Mouse (Mus musculus) layer of hippocampus, postnatal 10 days (tissue): ENCODE data around the gene Rpgrip1l. TPM values are rescaled to one million over a fixed set of nuclear protein-coding genes. Genes with fewer than 3 reads are reported as not detected.

Experiments used
- DNase-seq, 2 experiments: peaks; one replicate each; pipeline ENCODE4 v3.0.0; 2021; ENCODE audit warnings: low spot score in 2 of 2
- total RNA-seq, 2 experiments: library from RNA; stranded (reverse); gene quantifications; 2 replicates each; pipeline ENCODE4 v1.2.3; 2021

Rpgrip1l gene
- total RNA-seq, 2 experiments from 2014 or later, result 21.3 to 28.1 TPM

DNA sequence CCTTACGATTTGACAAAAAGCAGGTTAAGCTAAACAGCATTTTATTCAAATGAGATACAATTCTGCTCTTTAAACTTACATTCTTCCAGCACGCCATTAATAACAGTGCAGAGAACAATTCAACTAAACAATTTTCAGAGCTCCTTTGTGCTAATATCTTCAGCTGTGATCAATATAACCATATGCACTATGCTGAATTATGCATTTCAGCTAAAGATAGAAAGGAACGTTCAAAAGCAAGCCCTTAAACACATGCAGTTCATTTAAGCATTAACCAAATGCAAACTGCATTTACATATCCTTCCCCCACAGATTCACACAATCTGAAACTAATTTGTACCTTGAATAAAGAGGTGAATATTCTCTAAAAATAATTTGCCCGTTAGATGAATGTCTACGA, 35.0 kb downstream of the Rpgrip1l start:
- DNase-seq, result no peak

DNA sequence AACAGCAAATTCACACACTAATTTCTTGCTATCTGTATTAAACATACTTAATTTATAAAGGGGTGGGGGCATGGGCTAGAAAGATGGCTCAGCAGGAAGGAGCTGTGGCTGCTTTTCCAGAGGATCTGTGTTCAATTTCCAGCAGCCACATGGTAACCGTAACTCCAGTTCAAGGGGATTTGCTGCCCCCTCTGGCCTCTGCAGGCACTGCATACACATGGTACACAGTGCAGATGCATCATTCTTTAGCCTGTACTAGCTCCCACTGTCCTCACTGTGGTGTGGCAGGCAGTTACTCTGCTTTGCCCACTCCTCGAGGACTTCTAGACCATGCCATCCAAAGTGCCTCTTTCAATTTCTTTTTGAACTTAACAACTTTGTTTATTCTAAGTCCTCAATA, 36.7 kb downstream of the Rpgrip1l start:
- no peak for DNase-seq

GRCm38 (mm10) chr8:91273493-91273892, 39.6 kb downstream of the Rpgrip1l start:
- no peak for DNase-seq

DNA sequence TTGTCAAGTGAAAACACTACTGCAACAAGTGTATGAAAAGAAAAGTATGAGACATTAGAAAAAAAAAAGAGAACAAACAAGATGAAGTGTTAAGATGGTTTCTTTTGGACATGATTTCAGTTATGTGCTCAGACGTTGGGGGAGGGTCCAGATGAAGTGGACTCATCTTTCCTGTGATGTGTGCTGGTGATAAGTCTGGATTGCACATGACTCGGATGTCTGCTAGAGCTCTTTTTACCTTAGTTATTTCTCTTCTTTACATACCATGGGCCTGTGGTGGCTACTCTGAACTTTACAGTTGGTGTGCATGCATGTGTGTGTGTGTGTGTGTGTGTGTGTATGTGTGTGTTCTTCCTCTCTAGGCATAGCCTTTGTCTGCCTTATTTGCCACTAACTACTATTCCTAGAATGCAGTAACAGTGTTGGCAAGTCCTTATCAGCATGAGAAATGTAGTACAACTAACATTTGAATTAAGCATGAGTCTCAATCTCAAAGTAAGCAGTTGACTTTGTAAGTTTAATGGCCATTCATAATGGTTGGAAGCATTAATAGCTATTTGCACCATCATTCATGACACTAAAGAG, 43.6 kb downstream of the Rpgrip1l start:
- no peak for DNase-seq

GRCm38 (mm10) chr8:91264564-91264963, 48.5 kb downstream of the Rpgrip1l start:
- DNase-seq, result no peak

DNA sequence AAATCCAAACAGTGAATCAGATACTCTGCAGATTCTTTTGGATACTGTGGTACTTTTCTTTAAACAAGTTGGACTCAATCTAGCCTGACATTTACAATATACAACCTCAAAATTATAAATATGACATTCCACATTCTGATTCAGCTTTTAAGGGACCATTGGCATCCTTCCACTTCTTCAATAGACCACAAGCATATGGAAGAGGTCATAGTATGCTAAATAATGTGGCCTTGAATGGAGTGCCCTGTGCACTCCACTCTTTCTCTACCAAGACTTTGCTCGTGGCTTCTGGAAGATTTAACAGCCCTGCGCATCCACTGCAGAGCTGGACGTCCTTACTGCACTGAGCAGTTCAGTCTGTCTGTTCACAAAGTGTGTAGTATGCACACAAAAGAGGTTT, 49.1 kb downstream of the Rpgrip1l start:
- no peak for DNase-seq

DNA sequence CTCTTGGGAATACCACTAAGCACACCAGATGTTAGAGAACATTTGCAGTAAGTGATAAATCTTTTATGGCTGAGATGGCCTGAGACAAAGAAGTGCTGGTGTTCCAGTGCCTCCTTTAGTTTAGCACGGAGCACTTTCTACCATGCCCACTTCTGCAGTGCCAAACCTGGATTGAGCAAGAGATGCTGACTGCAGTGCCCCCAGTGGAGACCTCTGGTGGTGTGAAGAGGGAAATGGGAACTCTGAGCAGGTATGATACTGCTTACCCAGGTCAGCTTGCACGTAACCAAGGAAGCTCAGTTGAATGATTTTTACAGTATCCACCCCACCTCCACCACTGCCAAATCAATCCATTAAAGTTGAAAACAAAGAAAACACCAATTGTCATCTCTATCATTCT, 51.5 kb downstream of the Rpgrip1l start:
- DNase-seq, result no peak

DNA sequence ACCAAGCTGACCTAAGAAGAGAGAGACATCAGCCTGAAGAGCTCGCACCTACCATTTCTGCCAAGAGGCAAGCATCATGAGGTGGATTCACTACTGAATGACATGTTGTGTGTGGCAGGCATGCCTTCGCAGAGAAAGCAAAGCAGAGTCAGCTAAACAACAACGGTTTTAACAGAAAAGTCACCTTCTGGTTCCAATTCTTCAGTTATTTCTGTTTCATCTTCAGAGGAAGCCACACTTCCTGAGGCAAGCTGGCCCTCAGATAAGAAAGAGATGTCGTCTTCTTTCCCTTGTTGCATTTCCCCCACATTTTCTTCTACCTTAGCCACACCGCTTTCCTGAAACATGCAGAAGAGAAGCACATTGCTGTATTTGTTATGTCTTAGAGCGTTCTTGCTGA, 62.1 kb downstream of the Rpgrip1l start:
- DNase-seq, result no peak

DNA sequence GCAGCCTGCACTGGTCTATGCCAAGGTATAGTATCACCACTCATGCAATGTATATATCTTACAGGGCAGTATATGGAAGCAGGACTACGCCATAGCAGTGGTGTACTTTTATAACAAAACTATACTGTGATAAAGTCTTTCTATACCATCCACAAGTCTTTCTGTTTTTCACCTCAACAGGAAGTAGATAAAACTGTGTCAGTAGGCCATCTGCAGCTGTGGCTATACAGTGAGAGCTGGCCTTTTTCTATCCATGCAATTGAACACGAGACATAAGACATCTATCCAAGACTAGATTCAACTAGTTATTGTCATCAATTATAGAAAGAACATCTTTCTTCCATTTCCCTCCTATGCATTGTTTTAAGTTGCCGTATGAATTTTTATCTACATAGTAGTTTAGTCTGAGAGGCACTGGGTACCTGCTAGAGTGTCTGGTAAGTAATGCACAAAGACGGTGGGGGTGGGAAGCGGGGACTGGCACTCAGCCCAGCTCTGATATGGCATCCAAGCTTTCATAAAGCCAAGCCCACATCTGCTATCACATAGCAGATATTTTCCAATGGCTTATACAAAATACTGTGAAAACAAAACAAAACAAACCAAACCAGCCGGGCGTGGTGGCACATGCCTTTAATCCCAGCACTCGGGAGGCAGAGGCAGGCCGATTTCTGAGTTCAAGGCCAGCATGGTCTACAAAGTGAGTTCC, 63.1 kb downstream of the Rpgrip1l start:
- DNase-seq, result no peak

GRCm38 (mm10) chr8:91245821-91246454, 67.1 kb downstream of the Rpgrip1l start:
- no peak for DNase-seq

DNA sequence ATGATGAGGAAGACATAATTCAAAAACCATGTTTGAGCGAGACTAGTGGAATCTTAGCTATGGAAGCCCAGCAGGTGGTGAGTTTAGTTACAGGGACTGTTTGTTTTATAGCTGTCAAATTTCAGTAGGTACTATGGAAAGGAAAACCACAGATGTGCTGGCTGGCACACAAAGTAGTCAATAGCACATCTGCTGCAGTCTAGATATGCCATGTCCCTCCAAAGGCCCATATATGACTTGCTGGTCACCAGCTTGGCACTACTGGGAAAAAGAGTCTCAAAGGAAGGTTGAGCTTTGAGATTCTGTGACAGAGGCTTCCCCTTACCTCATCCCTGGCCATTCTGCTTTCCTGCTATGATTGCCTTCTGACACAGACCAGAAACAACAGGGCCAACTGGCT, 70.3 kb downstream of the Rpgrip1l start:
- DNase-seq, result no peak

- DNase-seq, result no peak
Observed at GRCm38 (mm10) chr8:91241873-91242519, 71.1 kb downstream of the Rpgrip1l start.

DNA sequence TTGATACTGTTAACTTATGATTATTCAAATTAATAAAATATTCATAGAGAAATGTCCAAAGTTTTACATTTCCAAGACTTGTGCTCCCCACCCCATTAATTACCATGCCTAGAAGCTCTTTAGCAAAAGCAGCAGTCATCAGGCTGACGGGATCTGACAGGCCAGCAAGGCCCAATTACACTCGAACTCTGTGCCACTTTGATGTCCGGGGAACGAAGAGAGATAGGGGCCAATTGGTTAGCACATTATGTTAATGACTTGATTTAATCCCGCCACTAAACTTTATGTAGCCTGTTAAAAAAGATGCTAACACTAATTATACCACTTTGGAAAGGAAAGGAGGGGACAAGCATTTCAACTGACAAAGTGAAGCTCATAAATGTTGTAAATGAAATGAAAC, 71.7 kb downstream of the Rpgrip1l start:
- no peak for DNase-seq

GRCm38 (mm10) chr8:91237191-91237590, 75.9 kb downstream of the Rpgrip1l start:
- DNase-seq, result no peak

GRCm38 (mm10) chr8:91234097-91234496, 79.0 kb downstream of the Rpgrip1l start:
- DNase-seq, result no peak

DNA sequence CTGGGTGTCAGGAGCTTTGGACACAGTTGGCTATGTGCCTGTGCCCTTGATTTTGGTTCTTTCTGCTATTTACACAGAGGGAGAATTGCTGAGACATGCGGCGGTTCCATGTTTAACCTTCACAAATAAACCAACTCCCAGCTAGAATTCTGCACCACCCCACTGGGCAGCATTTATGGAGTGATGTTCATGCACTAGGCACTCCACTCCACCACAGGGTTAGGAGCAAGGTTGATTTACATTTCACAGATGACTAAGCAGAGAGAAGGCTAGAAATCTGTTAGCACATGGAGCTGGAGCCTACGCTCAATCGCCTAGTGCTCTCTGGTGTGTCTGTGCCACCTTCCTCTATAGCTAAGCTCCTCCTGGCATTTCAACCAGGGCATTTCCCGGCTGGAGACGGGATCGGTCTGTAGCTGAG, 85.6 kb downstream of the Rpgrip1l start:
- no peak for DNase-seq

GRCm38 (mm10) chr8:91224227-91224626, 88.8 kb downstream of the Rpgrip1l start:
- no peak for DNase-seq

- no peak for DNase-seq
Observed at GRCm38 (mm10) chr8:91221841-91222240, 91.2 kb downstream of the Rpgrip1l start.

- DNase-seq, result no peak
Observed at GRCm38 (mm10) chr8:91218271-91218670, 94.8 kb downstream of the Rpgrip1l start.

DNA sequence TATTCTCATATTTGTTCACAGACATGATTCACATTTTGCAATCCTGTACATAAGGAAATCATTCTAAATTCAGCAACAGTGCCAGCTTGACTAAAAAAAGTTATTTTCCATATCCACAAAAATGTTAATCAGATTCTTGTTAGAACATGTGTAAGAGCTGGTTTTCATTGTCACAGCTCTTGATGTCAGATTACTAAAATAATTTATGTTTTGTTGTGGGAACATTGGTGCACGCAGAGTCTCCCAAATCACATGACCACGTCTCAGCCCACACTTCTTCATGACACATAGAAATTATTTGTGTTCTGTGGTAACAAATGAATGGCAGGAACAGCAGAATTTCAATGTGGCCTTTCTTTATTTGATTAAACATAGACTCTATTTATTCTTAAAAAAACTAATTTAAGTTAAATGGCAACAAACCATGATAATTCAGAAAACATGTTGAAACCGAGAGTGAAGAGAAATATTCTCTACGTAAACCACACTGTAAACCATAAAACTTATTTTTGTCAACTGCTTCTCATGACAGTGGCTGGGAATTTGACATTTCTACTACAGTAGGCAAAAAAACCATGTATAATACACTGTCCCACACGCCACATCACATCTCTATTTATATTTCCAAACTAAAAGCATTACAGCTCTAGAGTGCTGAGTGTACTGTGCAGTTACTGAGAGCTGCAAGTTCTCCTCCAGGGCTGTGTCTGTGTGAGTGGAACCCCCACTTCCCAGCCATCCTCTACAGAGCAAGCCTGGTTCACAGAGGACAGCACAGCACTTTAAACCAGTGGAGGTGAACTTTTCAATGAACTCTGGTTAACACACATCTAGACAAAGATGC, 95.8 kb downstream of the Rpgrip1l start:
- DNase-seq, result no peak

DNA sequence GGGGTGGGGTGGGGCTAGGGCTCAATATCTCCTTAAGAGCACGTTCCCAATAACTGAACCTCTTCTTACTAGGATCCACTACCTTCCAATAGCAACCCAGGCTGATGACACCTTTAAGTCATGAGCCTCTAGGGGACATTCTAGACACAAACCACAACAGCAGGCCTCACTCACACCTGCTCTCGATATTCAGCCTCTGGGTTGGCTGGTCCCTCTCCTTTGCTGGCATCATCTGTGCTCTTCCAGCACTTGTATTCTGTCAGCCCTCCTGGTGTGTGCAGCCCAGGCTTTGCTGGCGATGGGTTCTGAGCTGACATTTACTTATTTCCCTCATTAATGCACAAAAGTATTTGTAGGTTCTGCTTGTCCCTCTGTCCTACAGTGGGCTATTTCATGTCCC, 98.8 kb downstream of the Rpgrip1l start:
- DNase-seq, result no peak
